Mouse (Mus musculus) midbrain, embryonic 16.5 days (tissue): ENCODE data around the gene Eci1. TPM values are rescaled to one million over a fixed set of nuclear protein-coding genes. Genes with fewer than 3 reads are reported as not detected.

Experiments
- ATAC-seq: fragments of 200-750 bp; cut with Nextera tagmentation; 2 replicates; pipeline ENCODE4 v1.8.0; 2017; ENCODE audit warnings: moderate TSS enrichment
- H3K27ac ChIP-seq: fragments of 300-500 bp; sonication (generic); 2 replicates; pipeline ENCODE4 v1.5.1; 2014; ENCODE audit warnings: mild to moderate bottlenecking, low read length, mixed read lengths
- H3K27me3 ChIP-seq: fragments of 300-500 bp; sonication (generic); 2 replicates; pipeline ENCODE4 v1.6.1; 2014; ENCODE audit warnings: low read depth, low read length, mixed read lengths; ENCODE audit not compliant: control insufficient read depth, insufficient read depth
- H3K36me3 ChIP-seq: fragments of 300-500 bp; sonication (generic); 2 replicates; pipeline ENCODE4 v1.6.1; 2014; ENCODE audit warnings: mild to moderate bottlenecking, low read length, moderate library complexity, mixed read lengths; ENCODE audit not compliant: control insufficient read depth, insufficient read depth
- H3K4me1 ChIP-seq: fragments of 300-500 bp; sonication (generic); 2 replicates; pipeline ENCODE4 v1.6.1; 2014; ENCODE audit warnings: mild to moderate bottlenecking, low read length, mixed read lengths; ENCODE audit not compliant: control insufficient read depth, insufficient read depth
- H3K4me2 ChIP-seq: fragments of 300-500 bp; sonication (generic); 2 replicates; pipeline ENCODE4 v1.6.1; 2014; ENCODE audit warnings: mild to moderate bottlenecking, low read length, mixed read lengths
- H3K4me3 ChIP-seq: fragments of 300-500 bp; sonication (generic); 2 replicates; pipeline ENCODE4 v1.5.1; 2014; ENCODE audit warnings: low read depth, mild to moderate bottlenecking, low read length, moderate library complexity, mixed read lengths
- H3K9ac ChIP-seq: fragments of 300-500 bp; sonication (generic); 2 replicates; pipeline ENCODE4 v1.6.1; 2014; ENCODE audit warnings: low read depth, low read length, mixed read lengths
- H3K9me3 ChIP-seq: fragments of 300-500 bp; sonication (generic); replicated peaks from 2 replicates; pipeline ENCODE4 v1.6.1; 2014; ENCODE audit warnings: mild to moderate bottlenecking, low read length, mixed read lengths; ENCODE audit not compliant: control insufficient read depth, poor library complexity, severe bottlenecking
- WGBS: fragments of 180-500 bp; shearing (Covaris S2); extraction: QIAGEN DNeasy Blood & Tissue Kit; methylation state at CpG from one replicate; pipeline ENCODE4 v1.1.7; 2014; 5-methylcytosine and 5-hydroxymethylcytosine counted together
- polyA plus RNA-seq: library from polyadenylated mRNA; unstranded; fragments of >200 nt; fragmentation: Nextera tagmentation; extraction: Ambion mirVana; gene quantifications from 2 replicates; pipeline ENCODE4 v1.2.1, GENCODE M21; 2015

Gene Eci1
- polyA plus RNA-seq, 1 experiment from 2014 or later: 34.2 TPM

- ATAC-seq: no peak
Observed at GRCm38 (mm10) chr17:24425905-24426304, 536 bp upstream of the Eci1 start.

GRCm38 (mm10) chr17:24427170-24427557, 723 bp downstream of the Eci1 start:
- no peaks in the 10 kb centered on the region for H3K27me3 ChIP-seq
- 5% methylated on average over 8 of the region's 8 CpGs for WGBS
- H3K4me2 ChIP-seq: peak overlapping the region; percentile 68
- peak overlapping the region; percentile 65 for H3K4me3 ChIP-seq
- H3K4me1 ChIP-seq: peaks cover 11% of the 10 kb centered on the region; the same call in 1 of the 2 replicates
- peak overlapping the region; percentile 88; the same call in 1 of the 2 replicates for H3K9ac ChIP-seq
- no peaks in the 10 kb centered on the region for H3K9me3 ChIP-seq
- peaks cover 20% of the 10 kb centered on the region for H3K36me3 ChIP-seq
- no peak for ATAC-seq
- peak overlapping the region; percentile 92; the same call in 1 of the 2 replicates for H3K27ac ChIP-seq

More at GRCm38 (mm10) chr17:24425905-24426304, 536 bp upstream of the Eci1 start:
- H3K9ac ChIP-seq: no peak overlapping the region
- peaks cover 28% of the 10 kb centered on the region for H3K36me3 ChIP-seq
- peaks cover 11% of the 10 kb centered on the region; the same call in 1 of the 2 replicates for H3K4me1 ChIP-seq
- no peaks in the 10 kb centered on the region for H3K27me3 ChIP-seq
- no peaks in the 10 kb centered on the region for H3K9me3 ChIP-seq
- WGBS: 91% methylated on average over 7 of the region's 7 CpGs
- H3K4me2 ChIP-seq: no peak overlapping the region; the same call in 1 of the 2 replicates
- H3K27ac ChIP-seq: no peak overlapping the region
- H3K4me3 ChIP-seq: no peak overlapping the region

- Histone ChIP-seq H3K27me3 (no peaks in the 10 kb centered on the region), H3K9ac (no peak overlapping the region), H3K4me2 (no peak overlapping the region), H3K9me3 (no peaks in the 10 kb centered on the region), H3K4me1 (peaks cover 11% of the 10 kb centered on the region; the same call in 1 of the 2 replicates), H3K36me3 (peaks cover 8% of the 10 kb centered on the region; the same call in 1 of the 2 replicates), H3K4me3 (no peak overlapping the region), H3K27ac (no peak overlapping the region)
- no peak for ATAC-seq
- 76% methylated on average over 14 of the region's 14 CpGs for WGBS
Observed at GRCm38 (mm10) chr17:24429201-24429983, 3.0 kb downstream of the Eci1 start.

GRCm38 (mm10) chr17:24437016-24437415, 10.6 kb downstream of the Eci1 start:
- peak; percentile 43; the same call in 1 of the 2 replicates for ATAC-seq
- WGBS: 76% methylated on average over 5 of the region's 5 CpGs
- Histone ChIP-seq H3K4me1 (no peaks in the 10 kb centered on the region), H3K4me3 (no peak overlapping the region), H3K9me3 (no peaks in the 10 kb centered on the region), H3K27ac (no peak overlapping the region), H3K4me2 (no peak overlapping the region), H3K27me3 (no peaks in the 10 kb centered on the region), H3K9ac (no peak overlapping the region), H3K36me3 (peaks cover 10% of the 10 kb centered on the region)

- Histone ChIP-seq H3K4me1 (no peaks in the 10 kb centered on the region), H3K36me3 (peaks cover 36% of the 10 kb centered on the region), H3K27me3 (no peaks in the 10 kb centered on the region), H3K4me2 (no peak overlapping the region), H3K9me3 (no peaks in the 10 kb centered on the region), H3K4me3 (no peak overlapping the region), H3K9ac (no peak overlapping the region), H3K27ac (no peak overlapping the region)
- no peak for ATAC-seq
- 94% methylated on average over 8 of the region's 8 CpGs for WGBS
Observed at GRCm38 (mm10) chr17:24440377-24440776, 13.9 kb downstream of the Eci1 start.

- H3K4me2 ChIP-seq: no peak overlapping the region
- peaks cover 43% of the 10 kb centered on the region for H3K36me3 ChIP-seq
- 49% methylated on average over 2 of the region's 2 CpGs for WGBS
- no peak overlapping the region for H3K4me3 ChIP-seq
- H3K9me3 ChIP-seq: no peaks in the 10 kb centered on the region
- ATAC-seq: no peak
- no peak overlapping the region for H3K9ac ChIP-seq
- H3K27ac ChIP-seq: no peak overlapping the region
- no peaks in the 10 kb centered on the region for H3K27me3 ChIP-seq
- no peaks in the 10 kb centered on the region for H3K4me1 ChIP-seq
Observed at GRCm38 (mm10) chr17:24441148-24441547, 14.7 kb downstream of the Eci1 start.

GRCm38 (mm10) chr17:24442107-24442506, 15.7 kb downstream of the Eci1 start:
- peaks cover 52% of the 10 kb centered on the region for H3K36me3 ChIP-seq
- no peak overlapping the region for H3K9ac ChIP-seq
- H3K4me3 ChIP-seq: no peak overlapping the region
- WGBS: 93% methylated on average over 14 of the region's 14 CpGs
- H3K4me1 ChIP-seq: no peaks in the 10 kb centered on the region
- no peak overlapping the region for H3K4me2 ChIP-seq
- ATAC-seq: no peak
- no peaks in the 10 kb centered on the region for H3K27me3 ChIP-seq
- no peak overlapping the region for H3K27ac ChIP-seq
- no peaks in the 10 kb centered on the region for H3K9me3 ChIP-seq

GRCm38 (mm10) chr17:24442632-24443155, 16.3 kb downstream of the Eci1 start, which contains the start of gene Dnase1l2:
Dnase1l2 (minus strand) TSS chr17:24443105.
- WGBS: 82% methylated on average over 7 of the region's 7 CpGs
- Histone ChIP-seq H3K36me3 (peaks cover 56% of the 10 kb centered on the region), H3K27ac (no peak within 1 kb of the TSS), H3K4me3 (no peak within 1 kb of the TSS), H3K27me3 (no peaks in the 10 kb centered on the region), H3K4me2 (no peak within 1 kb of the TSS), H3K9me3 (no peaks in the 10 kb centered on the region), H3K9ac (no peak within 1 kb of the TSS), H3K4me1 (no peaks in the 10 kb centered on the region)
- ATAC-seq: no peak

- 95% methylated on average over 4 of the region's 4 CpGs for WGBS
- Histone ChIP-seq H3K4me3 (no peak overlapping the region), H3K27me3 (no peaks in the 10 kb centered on the region), H3K27ac (no peak overlapping the region), H3K4me1 (no peaks in the 10 kb centered on the region), H3K36me3 (peaks cover 62% of the 10 kb centered on the region), H3K9ac (no peak overlapping the region), H3K9me3 (no peaks in the 10 kb centered on the region), H3K4me2 (no peak overlapping the region)
- no peak for ATAC-seq
Observed at GRCm38 (mm10) chr17:24443409-24443808, 17.0 kb downstream of the Eci1 start.
